Mouse (Mus musculus) lung, embryonic 16.5 days (tissue): ENCODE measurements at regions not wholly inside any gene's neighbourhood (a gene's known extent, or its start where the extent isn't known, plus 50 kb on each side); places are given as distances from the start of the nearest gene placed in this dataset.

Experiments used
- ATAC-seq: fragments of 200-750 bp; cut with Nextera tagmentation; 2 replicates; pipeline ENCODE4 v1.8.0; 2017; ENCODE audit warnings: low read depth, mild to moderate bottlenecking, moderate library complexity
- H3K27ac ChIP-seq: fragments of 300-500 bp; sonication (generic); 2 replicates; pipeline ENCODE4 v1.5.1; 2014; ENCODE audit warnings: mild to moderate bottlenecking, control low read depth, low read length
- H3K27me3 ChIP-seq: fragments of 300-500 bp; sonication (generic); 2 replicates; pipeline ENCODE4 v1.6.1; 2014; ENCODE audit warnings: low read depth, low read length, mixed read lengths; ENCODE audit not compliant: control insufficient read depth, insufficient read depth
- H3K36me3 ChIP-seq: fragments of 300-500 bp; sonication (generic); 2 replicates; pipeline ENCODE4 v1.6.1; 2014; ENCODE audit warnings: low read length; ENCODE audit not compliant: control insufficient read depth, insufficient read depth
- H3K4me1 ChIP-seq: fragments of 300-500 bp; sonication (generic); replicated peaks from 2 replicates; pipeline ENCODE4 v1.6.1; 2014; ENCODE audit warnings: low read length, mixed read lengths; ENCODE audit not compliant: control insufficient read depth, insufficient read depth
- H3K4me2 ChIP-seq: fragments of 300-500 bp; sonication (generic); 2 replicates; pipeline ENCODE4 v1.6.1; 2014; ENCODE audit warnings: low read depth, low read length, control low read depth
- H3K4me3 ChIP-seq: fragments of 300-500 bp; sonication (generic); 2 replicates; pipeline ENCODE4 v1.5.1; 2014; ENCODE audit warnings: mild to moderate bottlenecking, low read length, control low read depth
- H3K9ac ChIP-seq: fragments of 300-500 bp; sonication (generic); 2 replicates; pipeline ENCODE4 v1.6.1; 2014; ENCODE audit warnings: low read length, control low read depth
- H3K9me3 ChIP-seq: fragments of 300-500 bp; sonication (generic); 2 replicates; pipeline ENCODE4 v1.6.1; 2016; ENCODE audit warnings: low read length; ENCODE audit not compliant: control insufficient read depth
- WGBS: fragments of 180-500 bp; shearing (Covaris S2); extraction: QIAGEN DNeasy Blood & Tissue Kit; methylation state at CpG from one replicate; pipeline ENCODE4 v1.1.7; 2014; 5-methylcytosine and 5-hydroxymethylcytosine counted together

- H3K4me2 ChIP-seq: no peak overlapping the region
- ATAC-seq: no peak
- no peaks in the 10 kb centered on the region for H3K27me3 ChIP-seq
- no peaks in the 10 kb centered on the region for H3K9me3 ChIP-seq
- 58% methylated on average over 4 of the region's 4 CpGs for WGBS
- H3K36me3 ChIP-seq: no peaks in the 10 kb centered on the region
- H3K4me1 ChIP-seq: no peaks in the 10 kb centered on the region
- no peak overlapping the region for H3K4me3 ChIP-seq
- H3K9ac ChIP-seq: no peak overlapping the region
- no peak overlapping the region for H3K27ac ChIP-seq
Measured at GRCm38 (mm10) chr4:105934971-105935370, 145.3 kb downstream of the Gm12728 start.

- no peak overlapping the region for H3K4me2 ChIP-seq
- ATAC-seq: no peak
- no peak overlapping the region for H3K4me3 ChIP-seq
- no peaks in the 10 kb centered on the region for H3K9me3 ChIP-seq
- H3K4me1 ChIP-seq: peaks cover 4% of the 10 kb centered on the region; the same call in 1 of the 2 replicates
- no peaks in the 10 kb centered on the region for H3K36me3 ChIP-seq
- H3K9ac ChIP-seq: no peak overlapping the region
- no peaks in the 10 kb centered on the region for H3K27me3 ChIP-seq
- H3K27ac ChIP-seq: no peak overlapping the region
- WGBS: 87% methylated on average over 7 of the region's 7 CpGs
Measured at GRCm38 (mm10) chr4:105936755-105937514, 147.3 kb downstream of the Gm12728 start.

- Histone ChIP-seq H3K27ac (no peak overlapping the region), H3K36me3 (no peaks in the 10 kb centered on the region), H3K4me2 (no peak overlapping the region), H3K9me3 (no peaks in the 10 kb centered on the region), H3K4me3 (no peak overlapping the region), H3K4me1 (peaks cover 5% of the 10 kb centered on the region; the same call in 1 of the 2 replicates), H3K9ac (no peak overlapping the region), H3K27me3 (no peaks in the 10 kb centered on the region)
- WGBS: 72% methylated on average over 6 of the region's 6 CpGs
- no peak for ATAC-seq
Measured at GRCm38 (mm10) chr4:105937587-105937986, 147.9 kb downstream of the Gm12728 start.

GRCm38 (mm10) chr4:105938886-105939285 is 149.2 kb downstream of the Gm12728 start:
- Histone ChIP-seq H3K27me3 (no peaks in the 10 kb centered on the region), H3K9me3 (no peaks in the 10 kb centered on the region), H3K9ac (no peak overlapping the region), H3K36me3 (no peaks in the 10 kb centered on the region), H3K27ac (no peak overlapping the region), H3K4me1 (peaks cover 5% of the 10 kb centered on the region; the same call in 1 of the 2 replicates), H3K4me2 (no peak overlapping the region), H3K4me3 (no peak overlapping the region)
- no peak for ATAC-seq
- WGBS: 89% methylated on average over 11 of the region's 11 CpGs

GRCm38 (mm10) chr4:105939636-105940199 is 150.0 kb downstream of the Gm12728 start:
- Histone ChIP-seq H3K4me2 (no peak overlapping the region), H3K27ac (no peak overlapping the region), H3K4me1 (peaks cover 6% of the 10 kb centered on the region; the same call in 1 of the 2 replicates), H3K4me3 (no peak overlapping the region), H3K9me3 (no peaks in the 10 kb centered on the region), H3K27me3 (no peaks in the 10 kb centered on the region), H3K36me3 (no peaks in the 10 kb centered on the region), H3K9ac (no peak overlapping the region)
- ATAC-seq: no peak
- 68% methylated on average over 11 of the region's 11 CpGs for WGBS

GRCm38 (mm10) chr4:105940891-105941290 is 151.2 kb downstream of the Gm12728 start:
- no peak overlapping the region for H3K4me2 ChIP-seq
- H3K36me3 ChIP-seq: no peaks in the 10 kb centered on the region
- H3K4me3 ChIP-seq: no peak overlapping the region
- H3K9me3 ChIP-seq: no peaks in the 10 kb centered on the region
- H3K4me1 ChIP-seq: peaks cover 13% of the 10 kb centered on the region; the same call in 1 of the 2 replicates
- ATAC-seq: no peak
- no peak overlapping the region for H3K9ac ChIP-seq
- H3K27me3 ChIP-seq: no peaks in the 10 kb centered on the region
- WGBS: 75% methylated on average over 7 of the region's 7 CpGs
- no peak overlapping the region for H3K27ac ChIP-seq

GRCm38 (mm10) chr4:105941785-105942184 is 152.1 kb downstream of the Gm12728 start:
- Histone ChIP-seq H3K36me3 (no peaks in the 10 kb centered on the region), H3K4me3 (no peak overlapping the region), H3K27ac (no peak overlapping the region), H3K27me3 (no peaks in the 10 kb centered on the region), H3K9ac (no peak overlapping the region), H3K4me1 (peaks cover 13% of the 10 kb centered on the region; the same call in 1 of the 2 replicates), H3K9me3 (no peaks in the 10 kb centered on the region), H3K4me2 (no peak overlapping the region)
- 41% methylated on average over 7 of the region's 7 CpGs for WGBS
- ATAC-seq: no peak

- Histone ChIP-seq H3K36me3 (no peaks in the 10 kb centered on the region), H3K27me3 (no peaks in the 10 kb centered on the region), H3K9ac (no peak overlapping the region), H3K4me3 (no peak overlapping the region), H3K9me3 (no peaks in the 10 kb centered on the region), H3K27ac (no peak overlapping the region), H3K4me2 (no peak overlapping the region), H3K4me1 (peaks cover 13% of the 10 kb centered on the region; the same call in 1 of the 2 replicates)
- ATAC-seq: no peak
- 31% methylated on average over 5 of the region's 5 CpGs for WGBS
Measured at GRCm38 (mm10) chr4:105944962-105945361, 155.3 kb downstream of the Gm12728 start.

- ATAC-seq: no peak
Measured at GRCm38 (mm10) chr4:105945921-105946320, 156.3 kb downstream of the Gm12728 start.

More at GRCm38 (mm10) chr4:105945921-105946320, 156.3 kb downstream of the Gm12728 start:
- peaks cover 13% of the 10 kb centered on the region; the same call in 1 of the 2 replicates for H3K4me1 ChIP-seq
- no peak overlapping the region for H3K4me3 ChIP-seq
- no peaks in the 10 kb centered on the region for H3K27me3 ChIP-seq
- WGBS: 100% methylated on average over 1 of the region's 1 CpGs
- H3K36me3 ChIP-seq: no peaks in the 10 kb centered on the region
- H3K4me2 ChIP-seq: no peak overlapping the region
- H3K9me3 ChIP-seq: no peaks in the 10 kb centered on the region
- H3K9ac ChIP-seq: no peak overlapping the region
- no peak overlapping the region for H3K27ac ChIP-seq
